Mouse (Mus musculus): ENCODE results near the gene Ccdc114. TPM values are rescaled to one million over a fixed set of nuclear protein-coding genes. Genes with fewer than 3 reads are reported as not detected.
A peak's percentile ranks its signal among the peaks of the same experiment; 100 is the strongest.
"Not testable (repeated sequence)": the region's sequence is repeated elsewhere in the genome, so short reads cannot be mapped to it uniquely, and the experiment has no call there.

The Ccdc114 gene
- polyA plus RNA-seq, 1 experiment from 2014 or later = 0.94 TPM

GRCm38 (mm10) chr7:45943280-45943679 is 19.4 kb downstream of the Ccdc114 start:
- H3K27ac ChIP-seq (ENCODE audit: low read length); H3K4me2 ChIP-seq (ENCODE audit: low read depth, low read length); H3K9me3 ChIP-seq (replicated peaks; ENCODE audit: control insufficient read depth, low read length); ATAC-seq (ENCODE audit: low read depth); H3K4me3 ChIP-seq (ENCODE audit: low read depth, low read length); H3K36me3 ChIP-seq (ENCODE audit: control insufficient read depth, insufficient read depth); H3K9ac ChIP-seq (ENCODE audit: low read depth, low read length); H3K27me3 ChIP-seq (ENCODE audit: control insufficient read depth, insufficient read depth, low read depth, low read length); H3K4me1 ChIP-seq (ENCODE audit: control insufficient read depth, low read depth, low read length): not testable (repeated sequence)
- 60% methylated on average over 1 of the region's 1 CpGs for WGBS (ENCODE audit: insufficient replicate concordance)

- Histone ChIP-seq H3K4me3 (ENCODE audit: low read depth, low read length) (no peak overlapping the region), H3K9ac (ENCODE audit: low read depth, low read length) (no peak overlapping the region), H3K36me3 (ENCODE audit: control insufficient read depth, insufficient read depth) (no peaks in the 10 kb centered on the region), H3K4me1 (ENCODE audit: control insufficient read depth, low read depth, low read length) (no peaks in the 10 kb centered on the region), H3K9me3 (replicated peaks; ENCODE audit: control insufficient read depth, low read length) (no peaks in the 10 kb centered on the region), H3K27me3 (ENCODE audit: control insufficient read depth, insufficient read depth, low read depth, low read length) (no peaks in the 10 kb centered on the region), H3K4me2 (ENCODE audit: low read depth, low read length) (no peak overlapping the region), H3K27ac (ENCODE audit: low read length) (no peak overlapping the region)
- no peak for ATAC-seq (ENCODE audit: low read depth)
- 58% methylated on average over 4 of the region's 4 CpGs for WGBS (ENCODE audit: insufficient replicate concordance)
Measured at GRCm38 (mm10) chr7:45949061-45949460, 25.2 kb downstream of the Ccdc114 start.

- ATAC-seq (ENCODE audit: low read depth) = no peak
- Histone ChIP-seq H3K36me3 (ENCODE audit: control insufficient read depth, insufficient read depth) (no peaks in the 10 kb centered on the region), H3K4me2 (ENCODE audit: low read depth, low read length) (no peak overlapping the region), H3K9ac (ENCODE audit: low read depth, low read length) (no peak overlapping the region), H3K4me1 (ENCODE audit: control insufficient read depth, low read depth, low read length) (no peaks in the 10 kb centered on the region), H3K27me3 (ENCODE audit: control insufficient read depth, insufficient read depth, low read depth, low read length) (no peaks in the 10 kb centered on the region), H3K9me3 (replicated peaks; ENCODE audit: control insufficient read depth, low read length) (no peaks in the 10 kb centered on the region), H3K4me3 (ENCODE audit: low read depth, low read length) (no peak overlapping the region), H3K27ac (ENCODE audit: low read length) (no peak overlapping the region)
- WGBS (ENCODE audit: insufficient replicate concordance) = 41% methylated on average over 4 of the region's 4 CpGs
Measured at GRCm38 (mm10) chr7:45956611-45957010, 32.7 kb downstream of the Ccdc114 start.

- Histone ChIP-seq H3K27me3 (ENCODE audit: control insufficient read depth, insufficient read depth, low read depth, low read length) (no peaks in the 10 kb centered on the region), H3K9me3 (replicated peaks; ENCODE audit: control insufficient read depth, low read length) (no peaks in the 10 kb centered on the region), H3K9ac (ENCODE audit: low read depth, low read length) (no peak overlapping the region), H3K36me3 (ENCODE audit: control insufficient read depth, insufficient read depth) (no peaks in the 10 kb centered on the region), H3K4me1 (ENCODE audit: control insufficient read depth, low read depth, low read length) (no peaks in the 10 kb centered on the region; the same call in none of the 2 replicates), H3K4me2 (ENCODE audit: low read depth, low read length) (no peak overlapping the region), H3K4me3 (ENCODE audit: low read depth, low read length) (no peak overlapping the region), H3K27ac (ENCODE audit: low read length) (no peak overlapping the region)
- WGBS (ENCODE audit: insufficient replicate concordance) = 51% methylated on average over 11 of the region's 11 CpGs
- no peak for ATAC-seq (ENCODE audit: low read depth)
Measured at GRCm38 (mm10) chr7:45971831-45972723, 48.2 kb downstream of the Ccdc114 start.

GRCm38 (mm10) chr7:45973271-45973687 is 49.4 kb downstream of the Ccdc114 start:
- Histone ChIP-seq H3K27me3 (ENCODE audit: control insufficient read depth, insufficient read depth, low read depth, low read length) (no peaks in the 10 kb centered on the region), H3K9me3 (replicated peaks; ENCODE audit: control insufficient read depth, low read length) (no peaks in the 10 kb centered on the region), H3K9ac (ENCODE audit: low read depth, low read length) (no peak overlapping the region), H3K4me3 (ENCODE audit: low read depth, low read length) (no peak overlapping the region), H3K4me1 (ENCODE audit: control insufficient read depth, low read depth, low read length) (no peaks in the 10 kb centered on the region; the same call in none of the 2 replicates), H3K4me2 (ENCODE audit: low read depth, low read length) (no peak overlapping the region), H3K27ac (ENCODE audit: low read length) (no peak overlapping the region), H3K36me3 (ENCODE audit: control insufficient read depth, insufficient read depth) (no peaks in the 10 kb centered on the region)
- no peak for ATAC-seq (ENCODE audit: low read depth)
- 63% methylated on average over 6 of the region's 6 CpGs for WGBS (ENCODE audit: insufficient replicate concordance)

GRCm38 (mm10) chr7:45974103-45974502 is 50.2 kb downstream of the Ccdc114 start:
- no peak overlapping the region for H3K9ac ChIP-seq (ENCODE audit: low read depth, low read length)
- no peak overlapping the region for H3K4me2 ChIP-seq (ENCODE audit: low read depth, low read length)
- no peak overlapping the region for H3K4me3 ChIP-seq (ENCODE audit: low read depth, low read length)
- H3K27ac ChIP-seq (ENCODE audit: low read length) = no peak overlapping the region
- no peaks in the 10 kb centered on the region for H3K27me3 ChIP-seq (ENCODE audit: control insufficient read depth, insufficient read depth, low read depth, low read length)
- no peaks in the 10 kb centered on the region for H3K36me3 ChIP-seq (ENCODE audit: control insufficient read depth, insufficient read depth)
- H3K4me1 ChIP-seq (ENCODE audit: control insufficient read depth, low read depth, low read length) = no peaks in the 10 kb centered on the region; the same call in none of the 2 replicates
- 0 out of 2 replicates have a peak, but pooled peaks have one; percentile 26 for ATAC-seq (ENCODE audit: low read depth)
- H3K9me3 ChIP-seq (replicated peaks; ENCODE audit: control insufficient read depth, low read length) = no peaks in the 10 kb centered on the region
- WGBS (ENCODE audit: insufficient replicate concordance) = 23% methylated on average over 6 of the region's 6 CpGs

- no peaks in the 10 kb centered on the region for H3K9me3 ChIP-seq (replicated peaks; ENCODE audit: control insufficient read depth, low read length)
- H3K4me3 ChIP-seq (ENCODE audit: low read depth, low read length) = no peak overlapping the region
- H3K27me3 ChIP-seq (ENCODE audit: control insufficient read depth, insufficient read depth, low read depth, low read length) = no peaks in the 10 kb centered on the region
- WGBS (ENCODE audit: insufficient replicate concordance) = 50% methylated on average over 6 of the region's 6 CpGs
- no peak overlapping the region for H3K9ac ChIP-seq (ENCODE audit: low read depth, low read length)
- H3K27ac ChIP-seq (ENCODE audit: low read length) = no peak overlapping the region
- H3K4me1 ChIP-seq (ENCODE audit: control insufficient read depth, low read depth, low read length) = no peaks in the 10 kb centered on the region; the same call in 1 of the 2 replicates
- no peaks in the 10 kb centered on the region for H3K36me3 ChIP-seq (ENCODE audit: control insufficient read depth, insufficient read depth)
- H3K4me2 ChIP-seq (ENCODE audit: low read depth, low read length) = no peak overlapping the region
- no peak for ATAC-seq (ENCODE audit: low read depth)
Measured at GRCm38 (mm10) chr7:45974512-45974911, 50.6 kb downstream of the Ccdc114 start.

GRCm38 (mm10) chr7:45981612-45982011 is 57.7 kb downstream of the Ccdc114 start:
- 62% methylated on average over 5 of the region's 5 CpGs for WGBS (ENCODE audit: insufficient replicate concordance)
- Histone ChIP-seq H3K9ac (ENCODE audit: low read depth, low read length) (no peak overlapping the region), H3K27ac (ENCODE audit: low read length) (no peak overlapping the region), H3K4me2 (ENCODE audit: low read depth, low read length) (no peak overlapping the region), H3K4me1 (ENCODE audit: control insufficient read depth, low read depth, low read length) (no peaks in the 10 kb centered on the region), H3K27me3 (ENCODE audit: control insufficient read depth, insufficient read depth, low read depth, low read length) (no peaks in the 10 kb centered on the region), H3K4me3 (ENCODE audit: low read depth, low read length) (no peak overlapping the region), H3K36me3 (ENCODE audit: control insufficient read depth, insufficient read depth) (no peaks in the 10 kb centered on the region), H3K9me3 (replicated peaks; ENCODE audit: control insufficient read depth, low read length) (no peaks in the 10 kb centered on the region)
- ATAC-seq (ENCODE audit: low read depth) = no peak

DNA sequence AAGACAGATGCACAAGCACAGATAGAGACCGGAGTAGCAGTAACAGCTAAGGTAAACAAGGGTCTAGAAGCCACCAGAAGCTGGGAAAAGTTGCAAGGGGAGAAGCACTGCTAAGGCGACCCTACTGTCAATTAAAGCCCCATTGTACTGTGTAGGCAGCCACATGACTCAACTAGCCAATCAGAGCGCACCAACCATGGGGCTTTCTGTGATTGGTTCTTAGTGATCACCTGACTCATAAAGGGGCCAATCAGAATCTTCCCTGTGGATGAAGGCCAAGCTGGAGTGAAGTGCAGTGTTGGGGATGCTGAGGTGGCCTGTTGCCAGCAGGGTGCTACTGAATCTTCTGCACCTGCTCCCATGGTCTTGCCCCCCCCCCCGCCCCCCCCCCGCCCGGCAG is 63.0 kb downstream of the Ccdc114 start:
- ATAC-seq (ENCODE audit: low read depth) = no peak
- no peaks in the 10 kb centered on the region for H3K36me3 ChIP-seq (ENCODE audit: control insufficient read depth, insufficient read depth)
- 49% methylated on average over 6 of the region's 6 CpGs for WGBS (ENCODE audit: insufficient replicate concordance)

More for the DNA sequence above, 63.0 kb downstream of the Ccdc114 start:
- Histone ChIP-seq H3K27ac (ENCODE audit: low read length) (no peak overlapping the region), H3K4me3 (ENCODE audit: low read depth, low read length) (no peak overlapping the region), H3K4me1 (ENCODE audit: control insufficient read depth, low read depth, low read length) (no peaks in the 10 kb centered on the region), H3K4me2 (ENCODE audit: low read depth, low read length) (no peak overlapping the region), H3K9ac (ENCODE audit: low read depth, low read length) (no peak overlapping the region), H3K9me3 (replicated peaks; ENCODE audit: control insufficient read depth, low read length) (no peaks in the 10 kb centered on the region), H3K27me3 (ENCODE audit: control insufficient read depth, insufficient read depth, low read depth, low read length) (no peaks in the 10 kb centered on the region)

All from liver, embryonic 16.5 days (tissue).